Mouse (Mus musculus) right cerebral cortex, adult 18-20 months (tissue): ENCODE measurements around the gene Klf4.

ENCODE experiments used
- DNase-seq: peaks from one replicate; pipeline ENCODE4 v3.0.0; 2022; ENCODE audit warnings: mixed read lengths

Klf4 gene

DNA sequence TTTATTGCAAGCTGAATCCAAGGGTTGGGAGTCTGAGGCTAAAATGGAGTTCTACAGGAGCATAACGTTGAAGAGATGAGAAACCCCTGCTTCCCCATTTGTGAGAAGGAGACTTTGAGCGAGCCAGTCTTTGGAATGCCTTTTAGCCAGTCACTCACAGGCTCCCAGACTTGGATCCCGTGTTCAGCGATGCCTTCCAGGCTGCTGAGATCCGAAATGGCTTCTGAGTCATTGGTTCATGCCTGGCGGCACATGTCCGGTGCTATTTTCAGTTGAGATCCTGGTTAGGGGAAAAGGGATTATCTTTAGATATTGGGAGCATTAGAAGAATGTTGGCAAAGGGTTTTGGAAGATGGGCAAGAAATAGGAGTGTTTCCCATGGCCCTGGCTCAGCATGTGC is 14.8 kb downstream of the Klf4 start:
- DNase-seq: no peak

DNA sequence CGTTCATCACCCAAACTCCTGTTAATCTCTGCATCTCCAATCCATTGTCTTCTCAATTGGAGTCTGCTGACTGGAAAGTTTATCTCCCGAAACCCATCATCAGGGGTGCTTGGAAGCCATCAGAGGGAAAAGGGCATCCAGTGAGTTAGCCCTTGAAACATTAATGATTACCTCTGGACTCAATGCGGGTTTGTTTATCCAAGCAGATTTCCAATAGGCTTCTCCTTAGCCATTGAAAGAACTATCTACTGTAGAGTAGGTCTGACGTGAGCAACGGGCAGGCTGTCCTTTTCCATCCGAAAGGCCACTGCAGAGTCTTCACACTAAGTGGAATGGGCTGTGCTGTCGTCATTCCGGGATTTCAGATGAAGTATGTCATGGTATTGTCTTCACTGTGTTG is 16.2 kb downstream of the Klf4 start:
- DNase-seq: no peak

DNA sequence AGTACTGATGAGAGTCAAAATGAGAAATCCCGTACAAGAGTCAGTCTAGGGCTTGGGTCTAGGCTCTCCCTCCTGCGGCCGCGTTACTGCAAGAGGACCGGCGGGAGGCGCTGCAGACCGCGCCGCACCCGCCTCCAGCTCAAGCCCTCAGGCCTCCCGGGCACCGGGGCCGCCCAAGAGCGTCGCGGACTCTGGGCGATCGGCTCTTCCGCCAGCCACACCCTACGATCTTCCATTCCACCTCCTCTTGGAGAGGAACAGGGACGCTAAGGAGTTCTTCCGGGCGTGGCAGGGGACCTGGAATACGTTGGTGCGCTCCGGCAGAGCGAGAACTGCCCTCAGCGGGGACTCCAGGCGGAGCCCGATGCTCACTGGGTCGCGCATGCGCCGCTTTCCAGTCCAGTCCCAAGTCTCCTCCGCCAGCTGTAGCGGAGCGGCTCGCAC is 17.5 kb downstream of the Klf4 start:
- DNase-seq: peak; percentile 84

DNA sequence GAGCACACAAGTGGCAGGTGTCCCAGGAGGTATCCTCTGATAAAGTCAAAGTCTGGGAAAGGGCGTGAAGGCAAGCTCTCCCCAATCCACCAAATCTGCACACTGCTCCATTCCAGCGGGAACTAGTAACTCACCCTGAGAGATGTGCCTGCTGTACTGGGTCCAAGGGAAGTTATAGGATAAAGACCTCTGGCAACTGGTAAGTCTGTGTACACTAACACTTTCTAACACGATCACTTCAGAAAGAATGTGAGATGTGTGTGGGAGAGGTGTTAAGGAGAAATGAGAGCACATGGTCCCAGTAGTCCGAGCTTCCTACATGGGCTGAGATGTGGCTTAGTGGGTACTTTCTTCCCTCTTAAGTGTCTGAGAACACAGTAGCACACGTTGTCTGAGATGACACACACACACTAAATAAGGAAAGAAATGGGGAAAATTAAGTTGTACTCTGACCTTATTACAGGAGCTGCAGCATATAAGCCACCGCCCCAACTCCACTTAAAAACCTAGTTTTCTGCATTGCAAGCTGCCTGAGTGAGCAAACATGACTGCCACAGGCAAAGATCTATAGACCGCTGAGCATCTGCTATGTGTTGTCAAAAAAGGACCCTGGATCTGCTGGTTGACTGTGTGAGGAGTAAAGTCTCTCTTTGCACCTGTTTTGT is 18.5 kb downstream of the Klf4 start:
- DNase-seq: no peak

DNA sequence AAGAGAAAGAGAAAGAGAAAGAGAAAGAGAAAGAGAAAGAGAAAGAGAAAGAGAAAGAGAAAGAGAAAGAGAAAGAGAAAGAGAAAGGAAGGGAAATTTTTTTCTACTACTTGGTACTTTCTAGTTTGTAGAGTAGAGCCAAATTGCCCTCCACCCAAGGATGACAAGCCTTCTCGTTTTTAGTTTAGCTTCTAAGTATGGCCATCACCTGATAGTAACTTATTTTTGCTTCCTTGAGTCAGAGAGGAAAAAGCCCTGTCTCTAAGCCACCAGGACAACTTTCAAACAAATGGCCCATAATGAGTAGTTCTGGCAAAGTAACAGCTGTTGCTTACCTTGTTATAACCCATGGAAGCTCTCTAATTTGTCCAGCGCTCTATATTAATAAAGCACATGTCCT is 20.9 kb downstream of the Klf4 start:
- no peak for DNase-seq

- DNase-seq: no peak
Observed at GRCm38 (mm10) chr4:55508712-55509111, 23.6 kb downstream of the Klf4 start.

GRCm38 (mm10) chr4:55498621-55499020 is 33.6 kb downstream of the Klf4 start:
- no peak for DNase-seq

DNA sequence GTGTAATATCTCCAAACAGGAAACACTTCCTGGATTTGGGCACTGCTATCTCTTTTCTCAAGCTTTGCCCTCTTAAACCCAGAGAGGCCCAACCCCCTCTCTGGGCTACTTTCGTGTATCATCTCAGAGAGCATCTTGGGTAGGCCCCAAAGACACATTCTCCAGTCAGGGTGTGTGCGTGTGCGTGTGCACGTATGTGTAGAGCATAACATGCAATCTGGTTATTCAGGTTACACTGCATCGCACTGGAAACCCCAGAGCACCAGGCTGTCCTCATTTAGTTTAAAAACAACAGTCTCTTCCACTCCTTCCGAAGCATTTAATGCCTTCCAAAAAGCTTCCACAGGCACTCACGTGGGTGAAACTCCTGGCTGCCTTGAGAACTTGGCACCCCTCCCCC is 35.9 kb downstream of the Klf4 start:
- DNase-seq: no peak

DNA sequence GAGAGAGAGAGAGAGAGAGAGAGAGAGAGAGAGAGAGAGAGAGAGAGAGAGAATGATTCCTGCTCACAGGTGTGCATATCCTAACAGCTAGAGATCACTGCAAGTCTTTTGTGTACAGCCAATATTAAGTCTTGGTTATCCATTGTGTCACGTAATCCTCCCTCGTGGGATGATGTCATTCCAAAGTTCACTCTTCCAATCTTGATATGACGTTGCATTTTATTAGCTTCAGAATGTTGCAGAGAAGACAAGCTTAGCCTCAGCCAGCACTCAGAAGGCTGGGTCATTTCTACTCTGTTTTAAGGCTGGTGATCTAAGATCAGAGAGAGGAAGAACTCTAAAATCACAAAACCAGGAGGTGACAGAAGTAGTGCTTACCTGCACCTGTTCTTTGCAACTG is 39.0 kb downstream of the Klf4 start:
- no peak for DNase-seq

DNA sequence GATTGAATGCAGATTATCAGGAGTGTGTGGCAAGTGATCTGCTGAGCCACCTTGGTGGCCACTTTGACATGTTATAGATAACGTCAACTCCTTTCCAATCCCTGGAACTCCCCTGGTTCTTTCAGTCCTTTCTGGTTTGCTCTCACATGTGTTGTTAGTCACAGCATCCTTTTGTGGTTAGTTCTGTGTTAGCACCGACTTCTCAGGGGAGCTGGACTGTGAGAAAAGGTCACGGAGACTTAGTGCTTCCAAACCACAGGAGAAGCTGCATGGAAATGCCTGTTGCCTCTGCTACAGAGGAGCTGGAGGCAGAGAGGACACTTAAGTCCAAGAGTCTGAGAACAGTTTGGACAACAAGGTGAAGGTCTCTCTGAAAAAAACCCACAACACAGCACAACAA is 42.9 kb downstream of the Klf4 start:
- no peak for DNase-seq

- no peak for DNase-seq
Observed at GRCm38 (mm10) chr4:55488604-55489003, 43.7 kb downstream of the Klf4 start.

DNA sequence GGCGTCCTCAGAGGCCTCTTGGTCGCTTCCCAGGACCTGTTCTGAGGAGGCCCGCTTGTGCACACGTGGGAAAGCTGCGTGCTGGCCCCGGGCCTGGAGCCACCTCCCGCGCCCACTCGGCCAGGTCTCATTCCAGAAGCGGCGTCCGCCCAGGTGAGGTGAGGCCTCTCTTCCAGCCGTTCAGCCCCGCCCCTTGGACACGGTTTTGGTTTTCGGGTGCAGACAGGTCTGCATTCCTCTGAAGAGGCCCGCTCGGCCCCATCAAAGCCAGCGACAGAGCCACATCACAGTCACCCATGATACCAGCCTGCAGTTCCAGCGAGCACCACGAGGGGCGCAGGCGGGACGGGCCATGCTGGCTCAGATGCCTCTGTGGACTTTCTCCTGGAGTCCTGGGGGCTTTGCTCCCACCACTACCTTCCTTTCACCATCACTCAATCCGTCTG is 51.9 kb downstream of the Klf4 start:
- peak; percentile 41 for DNase-seq

DNA sequence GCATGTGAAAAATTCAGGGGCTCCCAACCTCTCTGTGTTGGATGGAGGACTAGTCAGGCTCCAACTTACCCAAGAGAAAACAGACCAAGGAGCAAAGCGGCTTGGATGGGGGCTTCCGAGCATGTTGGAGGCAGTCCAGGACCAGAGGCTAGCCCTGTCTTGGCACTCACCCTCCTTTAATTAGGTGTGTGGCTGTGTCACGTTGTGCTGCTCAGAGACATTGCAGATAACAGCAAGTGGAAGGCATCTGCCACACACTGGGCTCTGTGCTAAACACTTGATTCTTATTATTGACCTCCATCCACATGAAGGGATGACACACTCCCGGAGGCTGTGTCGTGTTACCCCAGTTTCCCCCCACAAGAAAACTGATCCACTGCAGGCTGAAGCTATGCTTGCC is 53.9 kb downstream of the Klf4 start:
- DNase-seq: no peak

- peak; percentile 8 for DNase-seq
Observed at GRCm38 (mm10) chr4:55477933-55478332, 54.3 kb downstream of the Klf4 start.

- no peak for DNase-seq
Observed at GRCm38 (mm10) chr4:55477210-55477759, 55.0 kb downstream of the Klf4 start.
